10 mouse cellular contexts compared by ENCODE assay signal in the genomic region with DNA sequence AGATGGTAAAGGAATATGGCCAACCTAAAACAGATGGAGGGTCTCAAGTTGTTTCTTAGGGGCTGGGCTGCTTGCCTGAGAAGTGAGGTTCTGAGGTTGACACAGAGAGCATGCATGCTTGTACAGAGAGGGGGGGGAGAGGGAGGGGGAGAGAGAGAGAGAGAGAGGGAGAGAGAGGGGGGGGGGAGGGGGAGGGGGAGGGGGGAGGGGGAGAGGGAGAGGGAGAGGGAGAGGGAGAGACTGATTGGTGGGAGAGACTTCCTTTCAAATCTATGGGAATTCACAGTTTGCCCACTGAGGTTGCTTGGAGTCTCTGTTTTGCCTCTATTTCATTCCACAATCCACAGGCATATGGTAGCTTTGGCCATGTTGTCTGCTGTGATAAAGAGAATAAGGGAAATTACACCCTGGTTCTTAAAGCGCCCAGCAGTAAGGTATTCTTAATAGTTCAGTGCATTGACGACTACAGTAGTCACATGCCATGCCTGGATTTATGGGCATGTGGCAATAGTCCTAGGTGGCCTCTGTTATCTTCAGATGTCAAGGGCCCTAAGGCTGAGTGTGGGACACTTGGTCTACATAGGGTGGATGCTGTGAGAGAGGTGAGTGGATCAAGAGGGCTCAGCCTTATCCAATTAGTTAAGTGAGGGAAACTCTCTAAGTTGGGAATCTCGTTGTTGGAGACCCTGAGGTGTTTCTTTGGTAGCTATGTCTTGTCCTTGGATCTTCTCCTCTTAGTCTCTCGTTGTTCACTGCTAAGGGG. TPM values are rescaled to one million over a fixed set of nuclear protein-coding genes. Genes with fewer than 3 reads are reported as not detected.
DNase-seq lines count a peak whose midpoint lies in the region; ATAC-seq lines count a peak whose summit lies in the region.
"Had no signal": no experiment of that assay in that cellular context is flagged by ENCODE, and none has a peak within 500 bp of the region (broad histone marks: within the 10 kb centered on the region; RNA-seq: fewer than 3 reads in every experiment).

No protein-coding gene starts in this region.

- H3K4me2 ChIP-seq in liver, embryonic 15.5 days: peak overlapping the region; percentile 90

- H3K27ac ChIP-seq in liver, embryonic 15.5 days (replicated peaks): no peak overlapping the region

- no peak for ATAC-seq in megakaryocyte, adult 5-6 weeks (ENCODE audit: poor library complexity, severe bottlenecking)
- no peak for ATAC-seq in liver, embryonic 15.5 days (ENCODE audit: insufficient read depth)

- WGBS in liver, embryonic 15.5 days (ENCODE audit: insufficient replicate concordance): 29% methylated on average over 4 of the region's 4 CpGs

- H3K36me3 ChIP-seq in megakaryocyte, embryonic 14.5 days (replicated peaks; ENCODE audit: low read length): no peaks in the 10 kb centered on the region
- H3K36me3 ChIP-seq in liver, embryonic 15.5 days (replicated peaks): no peaks in the 10 kb centered on the region

- no peaks in the 10 kb centered on the region for H3K27me3 ChIP-seq in megakaryocyte, embryonic 14.5 days (replicated peaks)
- H3K27me3 ChIP-seq in liver, embryonic 15.5 days: no peaks in the 10 kb centered on the region

- H3K9ac ChIP-seq in liver, embryonic 15.5 days: no peak overlapping the region

- DNase-seq in adrenal gland, adult 2 months: peak; percentile 26
- no peak for DNase-seq in adrenal gland, postnatal 25 days
- DNase-seq in yolk sac, embryonic 10.5 days (ENCODE audit: low spot score): peak; percentile 14
- DNase-seq in thymus, postnatal 25 days: no peak
- DNase-seq in frontal cortex, postnatal 25 days (ENCODE audit: low spot score in 2 of 2): no peak
- DNase-seq: layer of hippocampus, postnatal 36 days; thymus, adult 18-20 months had no signal

- peaks cover 65% of the 10 kb centered on the region for H3K4me1 ChIP-seq in megakaryocyte, embryonic 14.5 days
- H3K4me1 ChIP-seq in liver, embryonic 15.5 days (replicated peaks): peaks cover 63% of the 10 kb centered on the region

- H3K9me3 ChIP-seq in megakaryocyte, embryonic 14.5 days: no peaks in the 10 kb centered on the region
- H3K9me3 ChIP-seq in liver, embryonic 15.5 days (replicated peaks): no peaks in the 10 kb centered on the region

- peak overlapping the region; percentile 99 for H3K4me3 ChIP-seq in megakaryocyte, embryonic 14.5 days (replicated peaks)
- H3K4me3 ChIP-seq in liver, embryonic 15.5 days (replicated peaks): peak overlapping the region; percentile 76

RNA-seq across cellular contexts. Expression of gene Klrb1b, which starts 15.4 kb away (rescaled TPM):
- total RNA-seq in adrenal gland, adult 2 months (2021): under 1 TPM; 0.66 to 0.79 TPM
- 0.12 TPM in 1 of 2 replicates, not detected in the other for polyA plus RNA-seq in adrenal gland, adult 2 months (2012; rRNA removed)
- total RNA-seq in adrenal gland, postnatal 25 days (2021): not detected in 2 replicates
- not detected in 2 replicates for polyA plus RNA-seq in megakaryocyte, embryonic 14.5 days (2012; ENCODE audit: insufficient read depth, low replicate concordance)
- total RNA-seq in megakaryocyte, adult 5-6 weeks (2015): 4.5 and 11.2 TPM in 2 replicates
- total RNA-seq in megakaryocyte, adult 5-6 weeks (2017): 2.6 and 3.6 TPM in 2 replicates
- polyA plus RNA-seq in liver, embryonic 15.5 days (2015; fragmentation: Nextera tagmentation; extraction: Ambion mirVana): 0.18 and 0.23 TPM in 2 replicates
- total RNA-seq: layer of hippocampus, postnatal 36 days had no signal

RNA-seq across cellular contexts. Expression of gene Gm44511, which starts 15.4 kb away (rescaled TPM):
- total RNA-seq in adrenal gland, adult 2 months (2021): not detected
- polyA plus RNA-seq in adrenal gland, adult 2 months (2012; rRNA removed): not detected in 2 replicates
- total RNA-seq in adrenal gland, postnatal 25 days (2021): not detected in 2 replicates
- not detected in 2 replicates for polyA plus RNA-seq in megakaryocyte, embryonic 14.5 days (2012; ENCODE audit: insufficient read depth, low replicate concordance)
- 2.7 TPM in 1 of 2 replicates, not detected in the other for total RNA-seq in megakaryocyte, adult 5-6 weeks (2015)
- 3.4 TPM in 1 of 2 replicates, not detected in the other for total RNA-seq in megakaryocyte, adult 5-6 weeks (2017)
- not detected in 2 replicates for polyA plus RNA-seq in liver, embryonic 15.5 days (2015; fragmentation: Nextera tagmentation; extraction: Ambion mirVana)
- total RNA-seq: layer of hippocampus, postnatal 36 days had no signal

RNA-seq across cellular contexts. Expression of gene Clec2i, which starts 45.9 kb away (rescaled TPM):
- under 1 TPM in 1 of 2 experiments, not detected in 1; 0.21 TPM for total RNA-seq in adrenal gland, adult 2 months (2021)
- polyA plus RNA-seq in adrenal gland, adult 2 months (2012; rRNA removed): not detected in 2 replicates
- not detected in 2 replicates for total RNA-seq in adrenal gland, postnatal 25 days (2021)
- polyA plus RNA-seq in megakaryocyte, embryonic 14.5 days (2012; ENCODE audit: insufficient read depth, low replicate concordance): not detected in 2 replicates
- 34.3 and 38.5 TPM in 2 replicates for total RNA-seq in megakaryocyte, adult 5-6 weeks (2015)
- total RNA-seq in megakaryocyte, adult 5-6 weeks (2017): 58.0 and 59.7 TPM in 2 replicates
- polyA plus RNA-seq in liver, embryonic 15.5 days (2015; fragmentation: Nextera tagmentation; extraction: Ambion mirVana): 0.17 and 0.25 TPM in 2 replicates
- total RNA-seq: layer of hippocampus, postnatal 36 days had no signal

RNA-seq across cellular contexts. Expression of gene BC035044, which starts 49.4 kb away (rescaled TPM):
- under 1 TPM; 0.17 to 0.38 TPM for total RNA-seq in adrenal gland, adult 2 months (2021)
- 0.06 and 0.52 TPM in 2 replicates for polyA plus RNA-seq in adrenal gland, adult 2 months (2012; rRNA removed)
- 0.18 TPM in 1 of 2 replicates, not detected in the other for total RNA-seq in adrenal gland, postnatal 25 days (2021)
- polyA plus RNA-seq in megakaryocyte, embryonic 14.5 days (2012; ENCODE audit: insufficient read depth, low replicate concordance): 0.43 TPM in 1 of 2 replicates, not detected in the other
- 154 and 164 TPM in 2 replicates for total RNA-seq in megakaryocyte, adult 5-6 weeks (2015)
- total RNA-seq in megakaryocyte, adult 5-6 weeks (2017): 141 and 149 TPM in 2 replicates
- polyA plus RNA-seq in liver, embryonic 15.5 days (2015; fragmentation: Nextera tagmentation; extraction: Ambion mirVana): 5.8 and 6.9 TPM in 2 replicates

RNA-seq across cellular contexts. Expression of gene Klrb1c, which starts 52.5 kb away (rescaled TPM):
- under 1 TPM; 0.23 to 0.31 TPM for total RNA-seq in adrenal gland, adult 2 months (2021)
- polyA plus RNA-seq in adrenal gland, adult 2 months (2012; rRNA removed): 0.08 and 0.16 TPM in 2 replicates
- total RNA-seq in adrenal gland, postnatal 25 days (2021): not detected in 2 replicates
- not detected in 2 replicates for polyA plus RNA-seq in megakaryocyte, embryonic 14.5 days (2012; ENCODE audit: insufficient read depth, low replicate concordance)
- 4.7 and 10.0 TPM in 2 replicates for total RNA-seq in megakaryocyte, adult 5-6 weeks (2015)
- total RNA-seq in megakaryocyte, adult 5-6 weeks (2017): 6.8 and 8.4 TPM in 2 replicates
- polyA plus RNA-seq in liver, embryonic 15.5 days (2015; fragmentation: Nextera tagmentation; extraction: Ambion mirVana): 0.25 and 0.37 TPM in 2 replicates
- total RNA-seq: layer of hippocampus, postnatal 36 days had no signal

Comparison
In these comparisons a context has a peak if more than half of its experiments do, and no peak if none do; other contexts are left out.
1. DNase-seq: peak in adrenal gland, adult 2 months (single experiment) and yolk sac, embryonic 10.5 days (single experiment); none in adrenal gland, postnatal 25 days (single experiment), thymus, postnatal 25 days (single experiment) and frontal cortex, postnatal 25 days (0 of 2).
2. RNA of gene Clec2i, which starts 45.9 kb away (total RNA-seq): 34.3 to 59.7 TPM in megakaryocyte, adult 5-6 weeks; 0.21 TPM in adrenal gland, adult 2 months and not detected in adrenal gland, postnatal 25 days; every median in the first group is over 10 times any median in the second.